Mouse (Mus musculus): Measurements from ENCODE around the gene Per3. TPM values are rescaled to one million over a fixed set of nuclear protein-coding genes. Genes with fewer than 3 reads are reported as not detected.

Gene Per3
- polyA plus RNA-seq, 1 experiment: 2.1 TPM

GRCm38 (mm10) chr4:151046524-151046923 is 2.1 kb upstream of the Per3 start:
- H3K4me2 ChIP-seq (ENCODE audit: low read depth): no peak overlapping the region
- no peak for TF ChIP-seq POLR2AphosphoS2 (IDR thresholded peaks at IDR 0.05; ENCODE audit: insufficient read length, low read depth)
- TF ChIP-seq TCF12 (IDR thresholded peaks at IDR 0.05; ENCODE audit: insufficient read depth, poor library complexity, severe bottlenecking): no peak
- TF ChIP-seq MYOG (IDR thresholded peaks at IDR 0.05; ENCODE audit: control insufficient read depth in 1 of 3, insufficient read depth in 1 of 3, insufficient read length in 2 of 3, low read depth in 2 of 3): no peak
- TF ChIP-seq E2F4 (IDR thresholded peaks at IDR 0.05; ENCODE audit: insufficient read depth): no peak
- no peak for TF ChIP-seq REST (IDR thresholded peaks at IDR 0.05; ENCODE audit: insufficient read depth, insufficient read length)
- no peak for TF ChIP-seq USF1 (IDR thresholded peaks at IDR 0.05; ENCODE audit: low read depth)
- no peak for TF ChIP-seq SRF (IDR thresholded peaks at IDR 0.05; ENCODE audit: control insufficient read depth, insufficient read length, low read depth)
- no peak for TF ChIP-seq MAX (IDR thresholded peaks at IDR 0.05; ENCODE audit: low read depth)
- TF ChIP-seq CEBPB (IDR thresholded peaks at IDR 0.05; ENCODE audit: insufficient read depth, poor library complexity, severe bottlenecking): no peak
- TF ChIP-seq TCF3 (IDR thresholded peaks at IDR 0.05; ENCODE audit: insufficient read length, low read depth): no peak
- no peak for TF ChIP-seq POLR2A (IDR thresholded peaks at IDR 0.05; ENCODE audit: insufficient read length, low read depth)
- no peak overlapping the region for H3K4me3 ChIP-seq
- peaks cover 13% of the 10 kb centered on the region for H3K36me3 ChIP-seq (ENCODE audit: control insufficient read depth, insufficient read depth)
- H3ac ChIP-seq (ENCODE audit: control insufficient read depth, insufficient read length): no peak overlapping the region
- peaks cover 3% of the 10 kb centered on the region for H3K79me2 ChIP-seq (ENCODE audit: control insufficient read depth, insufficient read depth)
- H3K27me3 ChIP-seq (ENCODE audit: control insufficient read depth, insufficient read depth, insufficient read length): no peaks in the 10 kb centered on the region

DNA sequence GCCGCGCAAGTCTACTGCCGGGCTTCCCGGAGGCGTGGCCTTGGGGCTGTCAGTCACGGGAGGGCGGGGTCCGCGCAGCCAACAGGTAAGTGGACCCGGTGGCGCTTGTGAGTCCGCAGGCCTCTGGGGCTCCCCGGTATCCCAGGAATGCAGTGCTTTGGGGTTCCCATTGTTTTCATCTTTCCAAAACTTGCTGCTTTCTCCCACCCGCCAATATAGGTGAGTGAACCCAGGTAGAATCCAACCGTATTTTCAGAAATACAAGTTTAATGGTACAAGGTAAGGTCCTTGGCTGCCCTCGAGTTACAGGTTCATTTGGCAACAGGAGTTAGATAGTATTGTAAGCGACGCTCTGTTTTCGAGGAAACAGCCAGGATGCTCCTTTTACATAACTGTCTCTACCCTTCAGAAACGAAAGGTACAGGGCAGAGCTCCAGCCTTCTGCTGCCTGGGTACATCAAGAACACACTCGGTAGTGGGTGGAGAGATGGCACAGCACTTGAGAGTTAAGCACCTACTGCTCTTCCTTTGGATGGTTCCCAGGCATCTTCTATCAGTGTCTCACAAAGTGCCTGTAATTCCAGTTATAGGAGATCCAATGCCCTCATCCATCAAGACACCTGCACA is 592 bp upstream of the Per3 start:
- H3K27me3 ChIP-seq (ENCODE audit: control insufficient read depth, insufficient read depth, insufficient read length): no peaks in the 10 kb centered on the region
- peak overlapping the region; percentile 53 for H3K4me3 ChIP-seq
- H3ac ChIP-seq (ENCODE audit: control insufficient read depth, insufficient read length): peak overlapping the region; percentile 38
- H3K79me2 ChIP-seq (ENCODE audit: control insufficient read depth, insufficient read depth): no peaks in the 10 kb centered on the region
- TF ChIP-seq TCF12 (IDR thresholded peaks at IDR 0.05; ENCODE audit: insufficient read depth, poor library complexity, severe bottlenecking) (no peak), MYOG (IDR thresholded peaks at IDR 0.05; ENCODE audit: control insufficient read depth in 1 of 3, insufficient read depth in 1 of 3, insufficient read length in 2 of 3, low read depth in 2 of 3) (no peak), SRF (IDR thresholded peaks at IDR 0.05; ENCODE audit: control insufficient read depth, insufficient read length, low read depth) (no peak), MYOD1 (IDR thresholded peaks at IDR 0.05; ENCODE audit: control insufficient read depth in 1 of 3, insufficient read length in 2 of 3, low read depth in 2 of 3) (no peak)
- H3K36me3 ChIP-seq (ENCODE audit: control insufficient read depth, insufficient read depth): peaks cover 7% of the 10 kb centered on the region
- H3K4me2 ChIP-seq (ENCODE audit: low read depth): peak overlapping the region; percentile 59

GRCm38 (mm10) chr4:151043281-151043680 is 1.2 kb downstream of the Per3 start:
- Histone ChIP-seq H3ac (ENCODE audit: control insufficient read depth, insufficient read length) (no peak overlapping the region), H3K4me2 (ENCODE audit: low read depth) (peak overlapping the region; percentile 93), H3K4me3 (peak overlapping the region; percentile 53), H3K79me2 (ENCODE audit: control insufficient read depth, insufficient read depth) (no peaks in the 10 kb centered on the region), H3K36me3 (ENCODE audit: control insufficient read depth, insufficient read depth) (peaks cover 7% of the 10 kb centered on the region), H3K27me3 (ENCODE audit: control insufficient read depth, insufficient read depth, insufficient read length) (no peaks in the 10 kb centered on the region)
- TF ChIP-seq POLR2AphosphoS2 (IDR thresholded peaks at IDR 0.05; ENCODE audit: insufficient read length, low read depth) (no peak), MYOG (IDR thresholded peaks at IDR 0.05; ENCODE audit: control insufficient read depth in 1 of 3, insufficient read depth in 1 of 3, insufficient read length in 2 of 3, low read depth in 2 of 3) (no peak), USF1 (IDR thresholded peaks at IDR 0.05; ENCODE audit: low read depth) (no peak), REST (IDR thresholded peaks at IDR 0.05; ENCODE audit: insufficient read depth, insufficient read length) (no peak)

- H3K79me2 ChIP-seq (ENCODE audit: control insufficient read depth, insufficient read depth): no peaks in the 10 kb centered on the region
- H3K4me2 ChIP-seq (ENCODE audit: low read depth): no peak overlapping the region
- no peak overlapping the region for H3K4me3 ChIP-seq
- no peak overlapping the region for H3ac ChIP-seq (ENCODE audit: control insufficient read depth, insufficient read length)
- peaks cover 4% of the 10 kb centered on the region for H3K36me3 ChIP-seq (ENCODE audit: control insufficient read depth, insufficient read depth)
- no peak for TF ChIP-seq TCF12 (IDR thresholded peaks at IDR 0.05; ENCODE audit: insufficient read depth, poor library complexity, severe bottlenecking)
- TF ChIP-seq SRF (IDR thresholded peaks at IDR 0.05; ENCODE audit: control insufficient read depth, insufficient read length, low read depth): no peak
- no peak for TF ChIP-seq TCF3 (IDR thresholded peaks at IDR 0.05; ENCODE audit: insufficient read length, low read depth)
- no peaks in the 10 kb centered on the region for H3K27me3 ChIP-seq (ENCODE audit: control insufficient read depth, insufficient read depth, insufficient read length)
These were observed 3.0 kb downstream of the Per3 start for GRCm38 (mm10) chr4:151041506-151041905.

- H3K36me3 ChIP-seq (ENCODE audit: control insufficient read depth, insufficient read depth): peaks cover 7% of the 10 kb centered on the region
- no peaks in the 10 kb centered on the region for H3K79me2 ChIP-seq (ENCODE audit: control insufficient read depth, insufficient read depth)
- no peaks in the 10 kb centered on the region for H3K27me3 ChIP-seq (ENCODE audit: control insufficient read depth, insufficient read depth, insufficient read length)
- H3K4me2 ChIP-seq (ENCODE audit: low read depth): no peak overlapping the region
- no peak overlapping the region for H3ac ChIP-seq (ENCODE audit: control insufficient read depth, insufficient read length)
- TF ChIP-seq REST (IDR thresholded peaks at IDR 0.05; ENCODE audit: insufficient read depth, insufficient read length): no peak
- no peak for TF ChIP-seq TCF3 (IDR thresholded peaks at IDR 0.05; ENCODE audit: insufficient read length, low read depth)
- no peak for TF ChIP-seq TCF12 (IDR thresholded peaks at IDR 0.05; ENCODE audit: insufficient read depth, poor library complexity, severe bottlenecking)
- no peak overlapping the region for H3K4me3 ChIP-seq
These were observed 6.7 kb downstream of the Per3 start for GRCm38 (mm10) chr4:151037800-151038199.

- H3K4me2 ChIP-seq (ENCODE audit: low read depth): no peak overlapping the region
- H3ac ChIP-seq (ENCODE audit: control insufficient read depth, insufficient read length): no peak overlapping the region
- TF ChIP-seq TCF3 (IDR thresholded peaks at IDR 0.05; ENCODE audit: insufficient read length, low read depth) (no peak), POLR2AphosphoS2 (IDR thresholded peaks at IDR 0.05; ENCODE audit: insufficient read length, low read depth) (no peak), MYOD1 (IDR thresholded peaks at IDR 0.05; ENCODE audit: control insufficient read depth in 1 of 3, insufficient read length in 2 of 3, low read depth in 2 of 3) (no peak), USF1 (IDR thresholded peaks at IDR 0.05; ENCODE audit: low read depth) (no peak), E2F4 (IDR thresholded peaks at IDR 0.05; ENCODE audit: insufficient read depth) (no peak), CEBPB (IDR thresholded peaks at IDR 0.05; ENCODE audit: insufficient read depth, poor library complexity, severe bottlenecking) (no peak), MYOG (IDR thresholded peaks at IDR 0.05; ENCODE audit: control insufficient read depth in 1 of 3, insufficient read depth in 1 of 3, insufficient read length in 2 of 3, low read depth in 2 of 3) (no peak)
- no peaks in the 10 kb centered on the region for H3K79me2 ChIP-seq (ENCODE audit: control insufficient read depth, insufficient read depth)
- no peak overlapping the region for H3K4me3 ChIP-seq
- H3K36me3 ChIP-seq (ENCODE audit: control insufficient read depth, insufficient read depth): peaks cover 7% of the 10 kb centered on the region
- H3K27me3 ChIP-seq (ENCODE audit: control insufficient read depth, insufficient read depth, insufficient read length): no peaks in the 10 kb centered on the region
These were observed 7.9 kb downstream of the Per3 start for GRCm38 (mm10) chr4:151036521-151036920.

Measured in myocyte (in vitro differentiated cells).